Mouse (Mus musculus) skeletal muscle tissue, adult 2 months (tissue): Measurements from ENCODE around the gene Sv2a.
A peak's percentile ranks its signal among the peaks of the same experiment; 100 is the strongest.

Source experiments
- DNase-seq: peaks from one replicate; pipeline ENCODE4 v3.0.0-alpha.2; 2012; ENCODE audit warnings: low read depth, low spot score

Sv2a gene

DNA sequence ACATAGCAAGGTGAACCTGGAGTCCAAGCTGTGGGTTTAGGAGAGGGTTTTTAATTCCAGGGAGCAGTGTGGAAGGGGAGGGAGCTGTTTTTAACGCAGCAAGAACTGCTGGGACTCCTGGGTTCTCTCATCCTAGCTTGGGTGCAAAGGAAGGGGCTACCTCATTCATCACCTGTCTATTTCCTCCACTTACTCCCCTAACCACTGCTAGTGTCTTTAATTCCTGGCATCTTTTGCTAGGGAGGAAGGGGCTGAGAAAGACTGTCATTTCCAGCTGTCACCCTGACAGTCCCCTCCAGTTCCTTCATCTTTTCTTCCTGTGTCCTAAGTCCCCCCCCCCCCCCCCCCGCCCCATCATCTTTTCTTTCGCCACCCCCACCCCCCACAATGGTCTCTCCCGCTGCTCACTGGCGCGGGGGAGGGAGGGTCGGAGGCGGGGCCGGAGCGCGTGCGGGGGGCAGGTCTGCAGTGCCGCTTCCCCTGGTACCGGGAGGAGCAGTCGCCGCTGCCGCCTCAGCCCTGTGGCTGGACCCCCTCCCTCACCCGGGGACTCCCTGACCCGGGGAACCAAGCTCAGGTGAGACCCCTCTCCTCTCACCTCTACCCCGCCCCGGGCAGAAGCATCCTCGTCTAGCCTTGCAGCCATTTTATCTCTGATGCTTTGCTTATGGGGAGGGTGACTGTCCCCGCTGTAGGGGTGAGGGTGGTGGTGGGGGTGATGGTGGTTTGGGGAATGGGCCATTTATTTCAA is at the start of gene Sv2a:
TSS of gene Sv2a (plus strand) at position 425 of the 751 bp plus-strand sequence.
- no peak for DNase-seq

DNA sequence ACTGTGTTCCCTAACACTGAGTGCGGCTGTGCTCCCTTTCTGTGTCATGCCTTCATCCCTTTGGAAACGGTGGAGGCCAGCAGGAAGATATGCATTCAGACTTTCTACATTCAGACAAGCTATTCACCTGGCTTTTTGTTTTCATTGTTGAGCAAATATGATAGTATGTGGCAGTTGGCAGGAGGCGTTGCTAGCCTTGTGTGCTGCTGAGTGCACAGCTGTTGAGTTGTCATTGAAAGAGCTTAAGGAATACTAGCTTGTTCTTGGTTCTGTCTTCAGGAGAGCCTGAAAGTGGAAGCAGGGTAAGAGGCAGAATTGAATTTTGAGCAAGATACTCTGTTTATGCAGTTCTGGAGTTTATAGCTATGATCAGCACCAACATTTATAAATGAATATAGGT is 48.5 kb upstream of the Sv2a start:
- DNase-seq: no peak

DNA sequence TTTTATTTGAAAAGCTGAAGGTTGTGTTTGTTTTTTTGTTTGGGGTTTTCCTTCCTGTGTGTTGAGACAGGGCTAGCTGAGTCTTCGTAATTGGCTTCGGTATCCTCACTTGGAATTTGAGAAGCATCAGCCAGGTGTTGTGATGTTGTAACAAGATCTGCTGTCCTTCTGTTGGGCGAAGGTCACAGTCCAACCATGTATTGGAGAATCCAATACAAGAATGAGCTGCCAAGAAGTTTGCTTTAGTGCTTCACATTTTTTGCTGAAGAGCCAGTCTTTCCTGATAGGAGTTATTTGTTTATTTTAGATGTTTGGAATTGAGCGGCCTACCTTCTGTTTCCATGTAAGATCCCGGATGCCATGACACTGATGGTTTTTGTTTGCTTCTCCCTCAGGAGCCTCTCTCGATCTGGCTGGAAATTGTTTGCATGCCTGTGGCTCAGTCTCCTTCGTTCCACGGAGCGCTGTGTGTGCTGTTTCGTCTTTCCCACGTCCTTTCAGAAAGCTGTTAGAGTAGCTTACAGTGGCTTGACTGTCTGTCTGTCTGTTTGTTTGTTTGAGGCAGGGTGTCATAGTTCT is 47.5 kb upstream of the Sv2a start:
- peak; percentile 30 for DNase-seq

GRCm38 (mm10) chr3:96135011-96135410 is 45.9 kb upstream of the Sv2a start:
- no peak for DNase-seq

DNA sequence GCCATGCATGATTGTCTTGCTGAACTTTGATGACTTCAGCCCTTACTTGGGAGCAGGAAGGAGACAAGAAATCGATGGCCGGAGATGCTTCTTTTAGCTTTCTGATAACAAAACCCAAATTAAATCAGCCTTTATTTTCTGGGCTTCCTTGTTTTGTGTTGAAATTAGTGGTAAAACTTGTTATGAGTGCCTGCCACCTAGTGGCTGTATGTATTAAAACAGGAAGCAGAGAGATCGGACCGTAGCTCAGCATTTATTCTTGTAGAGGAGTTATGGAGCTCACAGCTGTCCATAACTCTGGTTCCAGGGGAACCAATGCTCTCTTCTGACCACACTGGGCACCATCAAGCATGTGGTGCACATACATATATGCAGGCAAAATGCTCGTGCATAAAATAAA is 33.0 kb upstream of the Sv2a start:
- DNase-seq: peak; percentile 58

GRCm38 (mm10) chr3:96151836-96152235 is 29.1 kb upstream of the Sv2a start:
- no peak for DNase-seq

DNA sequence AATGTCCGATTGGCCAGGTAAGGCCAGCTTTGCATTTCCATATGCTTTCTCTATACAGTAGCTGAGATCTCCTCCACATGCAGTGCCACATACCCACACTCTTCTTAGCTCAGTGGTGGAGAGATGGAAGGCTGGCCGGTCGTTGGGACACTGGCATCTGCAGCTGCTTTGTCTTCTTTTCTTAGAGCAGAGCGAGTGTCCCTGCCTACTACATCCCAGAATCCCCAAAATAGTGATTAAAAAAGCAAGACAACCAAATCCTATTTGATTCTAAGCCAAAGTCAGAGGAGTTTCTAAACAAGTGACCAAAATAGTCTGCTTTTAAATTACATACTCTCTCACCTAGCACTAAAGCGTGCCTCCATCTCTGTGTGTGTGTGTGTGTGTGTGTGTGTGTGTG is 28.3 kb upstream of the Sv2a start:
- no peak for DNase-seq

GRCm38 (mm10) chr3:96155501-96155900 is 25.4 kb upstream of the Sv2a start:
- no peak for DNase-seq

DNA sequence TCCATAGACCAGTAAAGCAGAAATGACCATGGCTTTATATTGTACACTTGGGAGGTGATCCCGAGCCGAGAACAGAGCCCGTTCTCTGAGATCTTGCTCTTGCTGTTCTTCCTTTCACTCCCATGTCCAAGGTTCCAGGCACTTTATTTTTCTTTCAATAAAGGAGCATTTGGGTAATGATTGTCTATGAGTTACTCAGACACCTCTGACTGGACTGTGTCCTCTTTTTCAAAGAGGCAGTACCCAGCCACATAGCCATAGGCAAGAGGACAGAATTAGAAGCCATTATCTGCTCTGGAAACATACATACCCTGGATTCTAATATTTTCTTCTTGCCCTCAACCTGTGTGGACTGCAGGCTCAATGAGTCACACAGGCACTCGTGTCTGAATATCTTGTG is 21.1 kb upstream of the Sv2a start:
- no peak for DNase-seq

GRCm38 (mm10) chr3:96160222-96160802 is 20.6 kb upstream of the Sv2a start:
- DNase-seq: peak; percentile 76

DNA sequence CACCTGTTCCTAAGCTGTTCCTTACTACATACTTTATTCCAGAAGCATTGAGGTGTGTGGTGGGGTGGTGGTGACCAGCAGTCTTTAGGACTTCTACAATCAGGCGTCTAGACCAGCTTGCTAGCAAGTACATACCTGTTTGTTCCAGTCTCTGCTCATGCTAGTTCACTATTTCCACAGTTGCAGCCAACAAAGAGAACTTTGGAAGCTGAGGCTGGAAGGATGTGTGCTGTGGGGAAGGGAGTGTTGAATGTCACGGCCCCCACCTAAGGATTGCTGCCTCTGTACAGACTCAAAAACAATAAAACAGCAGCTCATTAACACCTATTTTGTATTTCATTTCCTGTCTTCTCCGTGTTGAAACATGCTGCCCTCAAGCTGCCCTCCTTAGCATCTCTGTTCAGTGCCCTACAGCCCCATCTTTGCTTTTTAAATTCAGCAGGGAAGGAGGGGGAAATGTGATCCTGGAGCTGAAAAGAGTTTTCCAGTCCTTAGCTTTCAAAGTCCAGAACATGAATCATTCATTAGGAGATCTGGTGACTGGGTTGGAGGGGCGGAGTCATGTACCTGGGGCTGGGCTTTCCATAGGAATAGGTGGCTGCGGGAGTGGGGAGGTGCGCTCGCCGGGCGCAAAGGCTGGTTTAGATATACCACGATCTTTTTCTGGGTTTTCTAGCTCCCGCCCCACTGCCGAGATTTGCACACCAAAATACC is 20.0 kb upstream of the Sv2a start:
- peak; percentile 48 for DNase-seq

DNA sequence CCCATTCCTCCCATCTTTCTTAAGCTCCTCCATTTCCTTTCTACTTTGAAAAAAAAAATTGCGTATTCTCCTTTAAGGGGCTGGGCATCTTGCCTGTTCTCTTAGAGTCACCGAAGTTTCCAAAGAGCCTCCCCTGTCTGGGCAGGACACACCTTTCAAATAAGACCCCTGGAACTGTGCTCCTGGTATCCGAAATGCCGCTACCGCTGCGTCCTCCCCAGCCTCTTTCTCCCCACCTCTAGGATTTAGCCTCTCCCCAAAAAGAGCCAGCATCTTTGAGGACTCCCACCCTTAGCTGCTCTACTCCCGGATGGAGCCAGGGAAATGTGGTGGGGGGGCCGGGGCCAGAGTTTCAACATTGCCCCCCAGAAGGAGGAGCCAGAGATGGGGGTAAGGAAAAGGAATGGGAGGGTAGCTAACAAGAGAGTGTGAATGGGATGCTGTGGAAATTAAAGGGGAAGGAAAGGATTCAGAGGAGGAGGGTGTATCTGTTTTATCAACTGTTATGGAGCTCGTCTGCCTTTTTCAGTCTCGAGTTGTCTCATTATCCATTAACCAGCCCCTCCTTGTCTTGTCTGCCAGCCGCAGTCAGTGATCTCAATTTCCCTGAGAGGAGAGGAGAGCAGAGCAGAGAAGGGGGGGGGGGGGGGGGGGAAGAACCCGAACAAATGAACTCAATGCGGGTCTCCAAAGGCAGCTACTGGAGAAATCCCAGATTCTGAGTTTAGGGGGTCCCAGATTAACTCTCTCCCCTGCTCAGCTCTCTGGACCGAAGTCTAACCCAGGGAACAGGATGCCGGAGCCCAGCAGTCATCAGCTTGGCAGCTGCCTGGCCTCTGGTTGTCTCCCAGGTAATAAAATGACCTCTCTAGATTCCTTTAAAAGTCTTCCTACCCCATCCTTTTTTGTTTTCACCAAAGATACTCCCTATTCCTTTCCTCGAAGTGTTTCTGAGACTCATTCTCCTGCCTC is 18.8 kb upstream of the Sv2a start, which contains the start of gene Mtmr11:
TSS of gene Mtmr11 (plus strand) at position 136 of the 972 bp plus-strand sequence.
- no peak for DNase-seq

DNA sequence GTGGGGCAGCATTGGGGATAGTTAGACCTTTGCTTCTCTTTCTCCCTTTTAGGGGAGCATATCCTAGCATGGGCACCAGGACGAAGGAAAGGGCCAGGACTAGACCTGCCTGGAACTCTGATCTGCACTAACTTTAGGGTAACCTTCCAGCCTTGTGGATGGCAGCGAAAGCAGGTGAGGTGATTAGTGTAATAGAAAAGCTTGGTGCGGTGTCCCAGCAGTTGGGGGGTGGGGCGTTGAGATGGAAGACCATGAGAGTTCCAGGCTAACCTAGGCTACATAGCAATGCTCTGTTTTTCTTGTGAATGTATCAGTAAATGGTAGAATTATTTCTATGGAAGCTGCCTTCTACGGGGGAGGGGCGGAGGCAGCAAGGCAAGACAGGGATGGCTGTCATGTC is 17.9 kb upstream of the Sv2a start:
- DNase-seq: no peak

- DNase-seq: no peak
Observed at GRCm38 (mm10) chr3:96168466-96169158, 12.3 kb upstream of the Sv2a start.

DNA sequence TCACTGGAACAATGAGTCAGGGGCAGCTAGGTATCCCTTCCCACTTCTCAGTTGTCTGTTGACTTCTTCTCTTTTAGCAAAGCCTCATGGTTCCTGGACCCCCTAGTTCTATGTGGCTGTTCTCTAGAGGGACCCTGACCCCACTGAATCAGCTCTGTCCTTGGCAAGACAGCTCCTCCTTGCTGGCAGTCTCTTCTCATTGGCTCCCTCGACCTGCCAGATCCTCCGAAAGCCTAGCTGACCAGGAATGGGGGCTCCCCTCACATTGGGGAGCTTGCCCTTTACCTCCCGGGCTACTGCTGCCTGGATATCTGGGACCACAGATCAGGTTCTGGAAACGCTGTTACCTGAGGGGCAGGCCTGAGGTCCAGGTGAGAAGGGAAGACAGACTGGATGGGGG is 10.7 kb upstream of the Sv2a start:
- DNase-seq: no peak

DNA sequence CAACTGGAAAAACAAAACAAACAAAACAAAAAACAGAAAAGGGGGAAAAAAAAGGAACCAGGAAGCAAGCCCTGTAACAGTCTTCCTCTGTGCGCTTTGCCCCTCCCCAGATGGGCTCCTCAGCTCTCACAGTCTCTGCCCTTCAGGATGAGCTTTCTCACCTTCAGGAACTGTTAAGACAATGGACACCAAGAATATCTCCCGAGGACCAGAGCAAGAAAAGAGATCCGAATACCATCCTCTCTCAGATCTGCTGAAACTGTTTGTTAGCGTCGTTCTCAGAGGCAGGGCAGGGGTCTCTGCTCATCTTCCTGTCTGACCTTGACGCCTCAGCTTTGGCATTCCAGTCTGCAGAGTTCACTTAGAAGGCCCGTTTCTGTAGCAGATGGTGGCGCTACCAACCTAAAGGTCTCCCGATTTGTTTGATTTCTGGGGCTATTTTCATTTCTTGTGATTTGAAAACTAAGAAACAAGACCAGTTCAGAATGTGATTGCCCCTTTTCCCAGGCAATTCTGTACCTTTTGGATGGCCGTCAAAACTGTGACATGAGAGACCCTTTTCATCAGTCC is 9.9 kb upstream of the Sv2a start:
- DNase-seq: no peak

- DNase-seq: peak; percentile 24
Observed at GRCm38 (mm10) chr3:96171583-96172196, 9.3 kb upstream of the Sv2a start.

GRCm38 (mm10) chr3:96172197-96173178 is 8.5 kb upstream of the Sv2a start, which contains the start of gene Sf3b4:
Gene Sf3b4 (plus strand): TSS chr3:96172332.
- peak; percentile 86 for DNase-seq
